Mouse (Mus musculus) brain, embryonic 14.5 days (tissue): ENCODE data around the gene Robo1. TPM values are rescaled to one million over a fixed set of nuclear protein-coding genes. Genes with fewer than 3 reads are reported as not detected.

Experiments used
- DNase-seq: peaks from one replicate; pipeline ENCODE4 v3.0.0-alpha.2; 2011; ENCODE audit warnings: low read depth
- CTCF ChIP-seq: fragments of 200-500 bp; IDR thresholded peaks from 2 replicates; pipeline ENCODE4 v1.5.1; 2012; ENCODE audit warnings: inconsistent platforms, mild to moderate bottlenecking, moderate library complexity, borderline replicate concordance; ENCODE audit not compliant: insufficient read depth, insufficient read length; ENCODE audit errors: extremely low read depth
- POLR2A ChIP-seq: fragments of 200-500 bp; IDR thresholded peaks from 2 replicates; pipeline ENCODE4 v1.6.1; 2012; ENCODE audit warnings: mild to moderate bottlenecking, inconsistent platforms, borderline replicate concordance; ENCODE audit not compliant: poor library complexity, insufficient read depth, insufficient read length, severe bottlenecking; ENCODE audit errors: extremely low read depth
- polyA plus RNA-seq: library from polyadenylated mRNA; depleted of rRNA; stranded (reverse); fragments of >200 nt; gene quantifications from 2 replicates; pipeline ENCODE4 v1.2.3, GENCODE M21; 2012

The Robo1 gene
- polyA plus RNA-seq, 1 experiment: 97.8 TPM

DNA sequence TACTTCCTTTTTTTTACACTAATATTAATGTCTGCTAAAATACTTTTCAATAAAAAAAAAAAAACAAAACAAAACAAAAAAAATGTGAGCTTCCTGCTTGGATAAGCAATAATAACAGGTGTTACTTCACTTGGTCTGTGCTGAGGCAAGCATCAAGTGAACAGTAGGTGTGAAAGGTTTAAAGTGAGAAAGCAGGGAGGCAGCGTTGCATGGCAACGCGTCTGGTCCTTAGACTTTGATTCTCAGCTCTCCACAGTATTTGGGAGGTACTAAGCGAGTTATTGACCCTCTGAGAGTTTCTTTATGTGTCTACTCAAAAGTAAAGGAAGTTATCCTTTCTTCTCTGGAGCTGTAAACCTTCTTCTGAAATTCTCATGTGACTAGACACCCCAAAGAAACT, 411.0 kb downstream of the Robo1 start:
- TF ChIP-seq CTCF: no peak
- TF ChIP-seq POLR2A: no peak
- peak; percentile 33 for DNase-seq

- no peak for TF ChIP-seq POLR2A
- TF ChIP-seq CTCF: no peak
- DNase-seq: no peak
These were observed 412.9 kb downstream of the Robo1 start for GRCm38 (mm10) chr16:72720979-72721378.

GRCm38 (mm10) chr16:72721713-72722481, 413.8 kb downstream of the Robo1 start:
- no peak for DNase-seq

DNA sequence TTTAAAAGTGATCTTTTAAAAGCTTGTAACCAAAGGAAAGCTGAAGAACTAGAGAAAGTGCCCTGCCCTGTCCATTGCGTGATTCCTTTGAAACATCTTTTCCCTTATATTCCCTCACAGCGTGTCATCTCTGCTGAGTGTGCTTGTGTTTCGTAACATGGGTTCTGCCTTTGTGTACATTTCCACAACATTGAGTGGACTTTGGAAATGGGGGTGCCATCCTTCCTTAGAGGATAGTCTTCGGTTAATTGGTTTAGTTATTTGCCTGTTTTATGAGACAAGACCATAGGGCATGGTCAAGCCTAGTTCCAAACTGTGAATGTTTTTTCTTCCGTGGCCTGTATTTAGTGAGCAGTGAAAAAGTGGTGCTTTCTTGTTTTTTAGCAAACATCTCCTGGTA, 426.1 kb downstream of the Robo1 start:
- no peak for DNase-seq
- TF ChIP-seq CTCF (no peak), POLR2A (no peak)

More at GRCm38 (mm10) chr16:72721713-72722481, 413.8 kb downstream of the Robo1 start:
- TF ChIP-seq POLR2A (no peak), CTCF (no peak)

- DNase-seq: no peak
- TF ChIP-seq POLR2A: no peak
- TF ChIP-seq CTCF: no peak
These were observed 427.1 kb downstream of the Robo1 start for GRCm38 (mm10) chr16:72735175-72735574.

DNA sequence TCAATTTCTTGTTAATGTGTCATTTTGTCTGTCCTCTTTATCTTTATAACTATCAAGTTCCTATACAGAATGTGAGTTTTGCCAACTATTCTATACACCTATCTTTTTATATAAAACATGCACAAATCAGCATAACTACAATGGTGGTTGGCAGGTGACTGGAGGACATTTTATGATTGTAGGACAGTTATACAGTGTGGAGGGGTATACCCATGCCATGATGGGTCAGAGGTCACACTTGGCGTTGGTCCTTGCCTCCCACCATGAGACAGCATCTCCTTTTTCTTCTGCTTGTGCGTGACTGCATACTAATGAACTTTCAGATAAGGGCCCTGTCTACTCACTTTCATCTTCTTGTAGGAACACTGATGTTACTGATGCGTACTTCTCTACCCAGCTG, 427.5 kb downstream of the Robo1 start:
- DNase-seq: no peak
- TF ChIP-seq CTCF (no peak), POLR2A (no peak)

DNA sequence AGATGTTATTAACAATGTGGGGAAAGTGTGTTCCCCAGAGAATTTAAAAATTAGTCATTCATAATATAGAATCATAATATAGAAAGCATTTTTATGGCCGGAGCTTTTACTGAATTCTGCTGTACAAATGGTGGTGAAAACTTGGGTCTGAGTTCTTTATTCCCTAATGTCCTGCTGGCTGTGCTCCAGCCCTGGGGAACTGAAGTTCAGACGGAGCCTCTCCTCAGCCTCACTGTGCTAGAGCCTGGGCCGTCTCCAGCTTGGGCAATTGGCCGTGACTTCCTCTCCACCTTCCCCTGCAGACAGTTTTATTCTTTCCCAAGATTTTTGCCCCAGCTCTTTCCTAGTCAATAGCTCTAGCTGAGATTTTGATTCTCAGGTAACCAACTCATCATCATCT, 429.0 kb downstream of the Robo1 start:
- TF ChIP-seq POLR2A (no peak), CTCF (no peak)
- DNase-seq: peak; percentile 31

DNA sequence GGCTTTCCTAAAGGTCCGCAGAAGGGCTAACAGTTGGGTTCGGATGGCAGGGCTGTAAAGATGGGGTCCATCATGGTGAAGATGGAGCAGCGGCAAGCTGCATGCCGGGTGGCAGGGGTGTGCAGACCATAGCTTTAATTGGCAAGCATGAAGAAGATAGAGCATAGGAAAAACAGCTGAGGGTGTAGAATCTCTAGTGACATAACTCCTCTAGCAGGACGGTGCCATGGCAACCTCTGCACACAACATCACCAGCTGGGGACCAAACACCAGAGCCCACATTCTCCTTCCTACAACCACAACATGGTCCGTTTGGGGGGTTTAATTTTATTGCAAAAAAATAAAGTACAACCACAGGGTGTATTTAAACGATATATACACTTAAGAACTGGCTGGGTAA, 432.1 kb downstream of the Robo1 start:
- no peak for TF ChIP-seq CTCF
- TF ChIP-seq POLR2A: no peak
- no peak for DNase-seq

GRCm38 (mm10) chr16:72747696-72748095, 439.6 kb downstream of the Robo1 start:
- DNase-seq: peak; percentile 42
- TF ChIP-seq CTCF (no peak), POLR2A (no peak)

DNA sequence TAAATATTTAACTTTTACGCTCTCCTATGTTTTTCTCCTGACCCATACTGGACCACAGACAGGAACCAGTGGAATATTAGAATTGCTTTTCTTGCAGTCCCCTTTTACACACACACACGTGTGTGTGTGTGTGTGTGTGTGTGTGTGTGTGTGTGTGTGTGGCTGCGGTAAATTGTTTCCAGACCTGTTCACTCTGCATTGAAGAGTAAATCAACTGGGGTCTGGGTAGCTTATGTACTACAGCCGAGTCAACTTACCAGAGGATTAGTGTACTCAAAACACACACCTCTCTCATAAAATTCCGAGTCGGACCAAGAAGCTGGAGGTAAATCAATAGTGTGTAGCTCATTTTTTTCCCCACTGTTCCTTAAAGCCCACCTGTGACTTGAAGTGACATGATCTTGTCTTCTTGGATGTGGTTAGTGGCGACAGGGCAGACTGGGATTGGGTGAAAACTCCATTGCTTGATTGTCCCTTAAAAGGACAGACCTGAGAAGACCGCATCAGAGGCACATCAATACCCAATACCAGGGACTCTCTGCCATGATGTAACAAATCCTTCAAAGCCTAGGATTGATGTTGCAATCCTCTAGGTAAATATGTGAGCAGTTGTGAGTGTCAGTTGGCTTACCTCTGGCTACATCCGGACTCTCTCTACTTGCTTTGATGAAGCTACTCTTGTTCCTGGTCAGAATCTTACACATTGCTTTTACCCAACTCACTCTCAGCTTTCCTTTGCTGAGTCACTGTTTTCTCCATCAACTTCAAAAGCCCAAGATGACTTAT, 457.2 kb downstream of the Robo1 start:
- DNase-seq: no peak
- no peak for TF ChIP-seq POLR2A
- TF ChIP-seq CTCF: no peak

- DNase-seq: no peak
- TF ChIP-seq POLR2A (no peak), CTCF (no peak)
These were observed 461.2 kb downstream of the Robo1 start for GRCm38 (mm10) chr16:72769214-72769834.
